Mouse (Mus musculus): ENCODE measurements around the gene Gm9844.

DNA sequence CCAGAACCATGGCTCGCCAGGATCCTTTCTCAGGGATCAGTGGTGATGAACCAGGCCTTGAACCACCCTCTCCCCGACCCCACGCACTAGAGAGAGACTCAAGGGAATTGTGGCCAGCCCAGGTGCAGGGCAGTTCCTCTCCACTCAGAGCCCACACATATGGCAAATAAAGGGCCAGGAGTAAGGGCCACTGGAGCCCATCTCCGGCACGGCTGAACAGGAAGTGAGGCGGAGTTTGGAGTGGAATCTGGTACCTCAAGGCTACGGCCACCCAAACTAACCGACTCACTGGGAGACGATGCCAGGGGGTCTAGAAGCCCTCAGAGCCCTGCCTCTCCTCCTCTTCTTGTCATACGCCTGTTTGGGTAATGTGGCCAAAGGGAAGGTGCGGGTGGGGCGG, 35.2 kb downstream of the Gm9844 start, which contains the start of gene Cd79a:
- no peak for TF ChIP-seq FLI1 (IDR thresholded peaks at IDR 0.05; ENCODE audit: low read length)
- TF ChIP-seq GATA1 (IDR thresholded peaks at IDR 0.05; ENCODE audit: borderline replicate concordance, low read length): no peak

All from megakaryocyte, embryonic 14.5 days (primary cell).